Mouse (Mus musculus) forebrain, embryonic 15.5 days (tissue): ENCODE data around the gene Chit1. TPM values are rescaled to one million over a fixed set of nuclear protein-coding genes. Genes with fewer than 3 reads are reported as not detected.

ENCODE experiments used
- ATAC-seq: fragments of 200-750 bp; cut with Nextera tagmentation; replicated peaks from 2 replicates; pipeline ENCODE4 v1.8.0; 2017; ENCODE audit warnings: mild to moderate bottlenecking, moderate TSS enrichment, moderate library complexity
- H3K27ac ChIP-seq: fragments of 300-500 bp; sonication (generic); replicated peaks from 2 replicates; pipeline ENCODE4 v1.5.1; 2015; ENCODE audit warnings: mild to moderate bottlenecking, inconsistent platforms
- H3K27me3 ChIP-seq: fragments of 300-500 bp; sonication (generic); 2 replicates; pipeline ENCODE4 v1.6.1; 2015; ENCODE audit warnings: inconsistent platforms
- H3K36me3 ChIP-seq: fragments of 300-500 bp; sonication (generic); 2 replicates; pipeline ENCODE4 v1.6.1; 2015; ENCODE audit warnings: mild to moderate bottlenecking, inconsistent platforms
- H3K4me1 ChIP-seq: fragments of 300-500 bp; sonication (generic); 2 replicates; pipeline ENCODE4 v1.6.1; 2015; ENCODE audit warnings: inconsistent platforms
- H3K4me2 ChIP-seq: fragments of 300-500 bp; sonication (generic); replicated peaks from 2 replicates; pipeline ENCODE4 v1.6.1; 2015; ENCODE audit warnings: mild to moderate bottlenecking, inconsistent platforms
- H3K4me3 ChIP-seq: fragments of 300-500 bp; sonication (generic); 2 replicates; pipeline ENCODE4 v1.5.1; 2015; ENCODE audit warnings: mild to moderate bottlenecking, inconsistent platforms
- H3K9ac ChIP-seq: fragments of 300-500 bp; sonication (generic); replicated peaks from 2 replicates; pipeline ENCODE4 v1.6.1; 2015; ENCODE audit warnings: mild to moderate bottlenecking, inconsistent platforms
- H3K9me3 ChIP-seq: fragments of 300-500 bp; sonication (generic); 2 replicates; pipeline ENCODE4 v1.6.1; 2016; ENCODE audit warnings: inconsistent platforms
- WGBS: fragments of 180-500 bp; shearing (Covaris S2); methylation state at CpG from one replicate; pipeline ENCODE4 v1.1.7; 2015; ENCODE audit warnings: mixed read lengths; 5-methylcytosine and 5-hydroxymethylcytosine counted together
- polyA plus RNA-seq: library from polyadenylated mRNA; unstranded; fragments of >200 nt; fragmentation: Nextera tagmentation; extraction: Ambion mirVana; gene quantifications from 2 replicates; pipeline ENCODE4 v1.2.1, GENCODE M21; 2015

Gene Chit1
- polyA plus RNA-seq, 1 experiment from 2014 or later: 0.17 TPM

GRCm38 (mm10) chr1:134184089-134184488 is 73.0 kb downstream of the Chit1 start:
- H3K9ac ChIP-seq: no peak overlapping the region
- no peaks in the 10 kb centered on the region for H3K36me3 ChIP-seq
- H3K4me1 ChIP-seq: peaks cover 22% of the 10 kb centered on the region
- ATAC-seq: no peak
- H3K27ac ChIP-seq: no peak overlapping the region
- WGBS: 87% methylated on average over 4 of the region's 4 CpGs
- H3K4me2 ChIP-seq: no peak overlapping the region
- no peaks in the 10 kb centered on the region for H3K9me3 ChIP-seq
- no peaks in the 10 kb centered on the region for H3K27me3 ChIP-seq
- no peak overlapping the region for H3K4me3 ChIP-seq

- Histone ChIP-seq H3K9ac (no peak overlapping the region), H3K27ac (0 out of 2 replicates have a peak overlapping the region, but pooled peaks have one; percentile 20), H3K36me3 (no peaks in the 10 kb centered on the region), H3K4me3 (no peak overlapping the region), H3K4me2 (no peak overlapping the region), H3K4me1 (peaks cover 17% of the 10 kb centered on the region), H3K9me3 (no peaks in the 10 kb centered on the region), H3K27me3 (no peaks in the 10 kb centered on the region)
- no peak for ATAC-seq
- WGBS: 76% methylated on average over 5 of the region's 5 CpGs
These were observed 77.2 kb downstream of the Chit1 start for GRCm38 (mm10) chr1:134188217-134188616.

DNA sequence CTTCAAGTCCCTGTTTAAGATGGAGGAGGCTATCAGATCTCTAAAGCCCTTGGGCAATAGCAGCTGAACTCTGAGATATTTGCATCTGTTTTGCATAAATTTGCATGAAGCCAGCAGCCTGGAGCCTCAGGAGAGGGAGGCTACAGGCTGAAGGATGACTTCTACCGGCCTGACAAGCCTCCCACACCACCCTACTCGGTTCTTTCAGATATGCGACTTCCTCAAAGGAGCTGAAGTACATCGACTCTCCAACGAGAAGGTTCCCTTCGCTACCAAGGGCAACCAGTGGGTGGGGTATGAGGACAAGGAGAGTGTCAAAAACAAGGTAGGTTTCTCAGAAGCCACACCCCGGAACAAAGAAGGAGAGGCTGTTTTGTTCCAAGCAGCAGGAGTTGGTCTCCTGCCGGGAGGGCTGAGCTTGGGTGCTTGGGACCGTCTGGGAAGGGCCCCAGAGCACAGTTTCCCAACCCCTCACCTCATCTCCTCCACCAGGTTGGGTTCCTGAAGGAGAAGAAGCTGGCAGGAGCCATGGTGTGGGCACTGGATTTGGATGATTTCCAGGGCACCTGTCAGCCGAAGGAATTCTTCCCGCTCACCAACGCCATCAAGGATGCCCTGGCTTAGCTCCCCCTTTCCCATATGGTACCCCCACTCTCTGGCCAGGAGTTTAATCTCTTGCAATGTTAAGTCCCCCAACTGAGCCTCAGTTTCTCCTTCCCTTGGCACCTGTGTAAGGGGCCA is 78.1 kb downstream of the Chit1 start:
- 21% methylated on average over 12 of the region's 12 CpGs for WGBS
- H3K4me3 ChIP-seq: no peak overlapping the region
- H3K4me1 ChIP-seq: peaks cover 17% of the 10 kb centered on the region
- ATAC-seq: peak; percentile 66
- no peak overlapping the region; the same call in 1 of the 2 replicates for H3K4me2 ChIP-seq
- H3K9me3 ChIP-seq: no peaks in the 10 kb centered on the region
- H3K27ac ChIP-seq: 0 out of 2 replicates have a peak overlapping the region, but pooled peaks have one; percentile 20
- H3K27me3 ChIP-seq: no peaks in the 10 kb centered on the region
- H3K36me3 ChIP-seq: no peaks in the 10 kb centered on the region
- H3K9ac ChIP-seq: no peak overlapping the region

- no peak for ATAC-seq
These were observed 80.2 kb downstream of the Chit1 start for GRCm38 (mm10) chr1:134191192-134191591.

GRCm38 (mm10) chr1:134192024-134192423 is 81.0 kb downstream of the Chit1 start:
- Histone ChIP-seq H3K9ac (no peak overlapping the region), H3K4me1 (peaks cover 28% of the 10 kb centered on the region), H3K27ac (no peak overlapping the region), H3K36me3 (no peaks in the 10 kb centered on the region), H3K4me2 (no peak overlapping the region), H3K27me3 (no peaks in the 10 kb centered on the region), H3K4me3 (no peak overlapping the region), H3K9me3 (no peaks in the 10 kb centered on the region)
- WGBS: 60% methylated on average over 4 of the region's 4 CpGs
- no peak for ATAC-seq

More at GRCm38 (mm10) chr1:134191192-134191591, 80.2 kb downstream of the Chit1 start:
- Histone ChIP-seq H3K4me1 (peaks cover 28% of the 10 kb centered on the region), H3K27me3 (no peaks in the 10 kb centered on the region), H3K4me2 (no peak overlapping the region), H3K9ac (no peak overlapping the region), H3K9me3 (no peaks in the 10 kb centered on the region), H3K4me3 (no peak overlapping the region), H3K27ac (no peak overlapping the region), H3K36me3 (no peaks in the 10 kb centered on the region)
- 86% methylated on average over 5 of the region's 5 CpGs for WGBS

DNA sequence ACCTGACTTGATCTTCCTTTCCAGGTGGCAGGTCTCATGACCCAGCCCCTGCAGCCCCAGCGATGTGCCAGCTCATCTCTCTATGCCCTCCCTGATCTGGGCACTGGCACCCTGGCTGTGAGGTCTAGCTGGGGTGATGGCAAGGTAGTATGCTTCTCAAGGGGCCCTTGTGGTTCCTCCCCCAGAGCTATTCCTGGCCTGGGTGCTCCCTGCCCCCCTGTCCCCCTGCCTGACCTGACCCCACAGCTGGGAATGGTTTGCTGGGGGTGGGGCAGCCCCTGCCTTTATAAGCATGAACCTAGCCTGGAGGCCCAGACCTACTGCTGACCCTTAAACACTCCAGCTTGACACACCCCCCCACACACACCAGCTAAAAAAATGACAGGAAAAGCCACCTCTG is 82.1 kb downstream of the Chit1 start, which contains the start of gene Mybph:
Gene Mybph, plus strand, starts transcription at position 323 of the 400 bp plus-strand sequence.
- 62% methylated on average over 1 of the region's 1 CpGs for WGBS
- no peak within 1 kb of the TSS for H3K9ac ChIP-seq
- H3K4me1 ChIP-seq: peaks cover 26% of the 10 kb centered on the region
- no peaks in the 10 kb centered on the region for H3K36me3 ChIP-seq
- H3K4me3 ChIP-seq: no peak within 1 kb of the TSS
- no peak for ATAC-seq
- no peak within 1 kb of the TSS for H3K27ac ChIP-seq
- no peaks in the 10 kb centered on the region for H3K9me3 ChIP-seq
- H3K27me3 ChIP-seq: no peaks in the 10 kb centered on the region
- H3K4me2 ChIP-seq: no peak within 1 kb of the TSS

- no peaks in the 10 kb centered on the region for H3K9me3 ChIP-seq
- no peak overlapping the region for H3K4me2 ChIP-seq
- no peaks in the 10 kb centered on the region for H3K27me3 ChIP-seq
- no peak overlapping the region for H3K27ac ChIP-seq
- ATAC-seq: no peak
- H3K4me1 ChIP-seq: peaks cover 20% of the 10 kb centered on the region
- WGBS: 69% methylated on average over 7 of the region's 7 CpGs
- no peaks in the 10 kb centered on the region for H3K36me3 ChIP-seq
- H3K9ac ChIP-seq: no peak overlapping the region
- no peak overlapping the region for H3K4me3 ChIP-seq
These were observed 82.7 kb downstream of the Chit1 start for GRCm38 (mm10) chr1:134193674-134194197.

GRCm38 (mm10) chr1:134194298-134195022 is 83.4 kb downstream of the Chit1 start:
- Histone ChIP-seq H3K4me2 (no peak overlapping the region), H3K36me3 (no peaks in the 10 kb centered on the region), H3K4me3 (no peak overlapping the region), H3K9ac (no peak overlapping the region), H3K27me3 (no peaks in the 10 kb centered on the region), H3K27ac (no peak overlapping the region), H3K9me3 (no peaks in the 10 kb centered on the region), H3K4me1 (peaks cover 13% of the 10 kb centered on the region)
- WGBS: 78% methylated on average over 16 of the region's 16 CpGs
- no peak for ATAC-seq

GRCm38 (mm10) chr1:134195117-134195516 is 84.1 kb downstream of the Chit1 start:
- Histone ChIP-seq H3K4me2 (no peak overlapping the region), H3K27ac (no peak overlapping the region)
- WGBS: 69% methylated on average over 2 of the region's 2 CpGs

DNA sequence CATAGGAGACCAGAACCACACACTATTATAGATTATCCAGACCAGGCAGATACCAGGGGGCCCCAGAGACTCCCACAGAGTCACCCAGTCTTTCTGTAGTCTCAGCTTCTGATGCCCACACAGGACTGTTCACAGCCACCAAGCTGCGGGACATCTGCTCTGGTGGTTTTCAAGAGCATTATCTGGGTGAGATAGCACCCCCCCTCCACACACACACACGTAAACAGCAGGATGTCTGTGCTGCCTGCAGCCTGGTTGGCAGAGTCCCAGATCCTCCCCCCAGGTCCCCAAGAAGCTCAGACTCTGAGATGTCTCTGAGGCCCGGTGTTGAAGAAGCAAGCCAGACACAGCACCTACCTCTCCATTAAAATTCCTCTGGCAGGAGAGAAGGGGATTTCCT is 84.5 kb downstream of the Chit1 start:
- Histone ChIP-seq H3K9ac (no peak overlapping the region), H3K27ac (peak overlapping the region; percentile 21; the same call in 1 of the 2 replicates), H3K4me1 (peaks cover 11% of the 10 kb centered on the region), H3K36me3 (no peaks in the 10 kb centered on the region), H3K27me3 (no peaks in the 10 kb centered on the region), H3K4me3 (no peak overlapping the region), H3K4me2 (no peak overlapping the region), H3K9me3 (no peaks in the 10 kb centered on the region)
- 30% methylated on average over 3 of the region's 3 CpGs for WGBS
- ATAC-seq: 0 out of 2 replicates have a peak, but pooled peaks have one; percentile 28

More at GRCm38 (mm10) chr1:134195117-134195516, 84.1 kb downstream of the Chit1 start:
- no peaks in the 10 kb centered on the region for H3K9me3 ChIP-seq
- no peaks in the 10 kb centered on the region for H3K36me3 ChIP-seq
- peaks cover 11% of the 10 kb centered on the region for H3K4me1 ChIP-seq
- no peak overlapping the region for H3K4me3 ChIP-seq
- no peak for ATAC-seq
- no peak overlapping the region for H3K9ac ChIP-seq
- no peaks in the 10 kb centered on the region for H3K27me3 ChIP-seq

DNA sequence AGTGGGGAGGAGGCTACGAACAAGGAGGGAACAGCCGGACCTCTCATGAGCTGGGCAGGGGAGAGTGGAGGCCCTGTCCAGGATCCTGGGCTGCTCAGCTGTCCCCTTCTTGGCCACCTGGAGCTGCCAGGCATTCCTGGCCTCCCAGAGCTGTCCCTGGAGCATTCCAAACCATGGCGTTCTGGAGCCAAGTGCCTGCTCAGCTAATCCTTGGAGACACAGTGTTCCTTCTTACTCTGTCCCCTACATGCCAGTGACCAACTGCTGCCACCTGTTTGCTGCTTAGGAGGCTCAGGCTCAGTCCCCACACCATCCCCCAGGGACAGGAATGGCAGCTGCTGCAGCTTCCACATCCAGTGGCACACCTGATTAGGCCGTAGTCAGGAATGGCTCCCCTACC is 84.9 kb downstream of the Chit1 start:
- no peaks in the 10 kb centered on the region for H3K9me3 ChIP-seq
- H3K27me3 ChIP-seq: no peaks in the 10 kb centered on the region
- peaks cover 11% of the 10 kb centered on the region for H3K4me1 ChIP-seq
- 45% methylated on average over 4 of the region's 4 CpGs for WGBS
- no peak overlapping the region for H3K4me3 ChIP-seq
- ATAC-seq: no peak
- peak overlapping the region; percentile 21; the same call in 1 of the 2 replicates for H3K27ac ChIP-seq
- H3K36me3 ChIP-seq: no peaks in the 10 kb centered on the region
- H3K9ac ChIP-seq: no peak overlapping the region
- H3K4me2 ChIP-seq: no peak overlapping the region

DNA sequence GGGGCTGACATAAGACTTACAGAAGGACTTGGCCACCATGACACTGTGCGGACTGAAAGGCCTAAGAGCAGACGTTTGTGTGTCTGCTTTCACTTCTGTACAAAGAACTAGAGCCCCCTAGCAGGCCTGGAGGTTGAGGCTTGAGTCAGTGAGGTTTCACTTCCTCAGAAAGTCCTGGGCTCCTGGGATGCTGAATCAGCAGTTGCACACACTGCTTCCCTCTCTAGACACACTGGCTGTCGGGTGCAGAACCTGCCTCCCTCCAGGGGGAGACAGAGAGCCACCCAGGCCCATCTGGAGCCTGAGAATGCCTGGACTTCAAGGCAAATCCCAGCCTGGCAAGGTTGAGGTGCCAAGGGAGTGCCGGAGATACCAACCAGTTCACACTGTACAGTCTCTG is 85.3 kb downstream of the Chit1 start:
- no peak overlapping the region for H3K4me3 ChIP-seq
- no peak for ATAC-seq
- no peaks in the 10 kb centered on the region for H3K27me3 ChIP-seq
- H3K27ac ChIP-seq: no peak overlapping the region
- 67% methylated on average over 4 of the region's 4 CpGs for WGBS
- no peak overlapping the region for H3K4me2 ChIP-seq
- H3K36me3 ChIP-seq: no peaks in the 10 kb centered on the region
- no peaks in the 10 kb centered on the region for H3K9me3 ChIP-seq
- H3K9ac ChIP-seq: no peak overlapping the region
- H3K4me1 ChIP-seq: peaks cover 13% of the 10 kb centered on the region
